Mouse (Mus musculus): ENCODE data around the gene Gm45808. TPM values are rescaled to one million over a fixed set of nuclear protein-coding genes. Genes with fewer than 3 reads are reported as not detected.
A peak's percentile ranks its signal among the peaks of the same experiment; 100 is the strongest.
"Not testable (repeated sequence)": the region's sequence is repeated elsewhere in the genome, so short reads cannot be mapped to it uniquely, and the experiment has no call there.

Gm45808 gene
- total and polyA plus RNA-seq, 2 experiments from 2014 or later: 1.6 TPM; not detected in 1

GRCm38 (mm10) chr7:45481374-45481927, 5.2 kb downstream of the Gm45808 start, which contains the start of gene Tulp2:
Gene Tulp2 (plus strand): TSS chr7:45481877.
- TF ChIP-seq CTCF (IDR thresholded peaks at IDR 0.05): no peak
- DNase-seq (ENCODE audit: low spot score): peak; percentile 73
- Histone ChIP-seq H3K4me1 (ENCODE audit: insufficient read depth, low read length) (no peaks in the 10 kb centered on the region), H3K27me3 (ENCODE audit: insufficient read depth, low read length) (no peaks in the 10 kb centered on the region), H3K4me2 (ENCODE audit: low read depth, low read length, poor library complexity, severe bottlenecking) (no peak within 1 kb of the TSS), H3K4me3 (ENCODE audit: low read depth, low read length) (no peak within 1 kb of the TSS), H3K27ac (ENCODE audit: low read depth, low read length) (no peak within 1 kb of the TSS), H3K9me3 (ENCODE audit: low read length) (no peaks in the 10 kb centered on the region), H3K9ac (replicated peaks; ENCODE audit: low read length, poor library complexity, severe bottlenecking) (no peak within 1 kb of the TSS), H3K36me3 (ENCODE audit: insufficient read depth, low read length) (no peaks in the 10 kb centered on the region)
- ATAC-seq (ENCODE audit: low FRiP score): peak; percentile 49; the same call in 1 of the 2 replicates
- WGBS: 51% methylated on average over 15 of the region's 15 CpGs

- not testable (repeated sequence) for DNase-seq (ENCODE audit: low spot score); H3K4me1 ChIP-seq (ENCODE audit: insufficient read depth, low read length); ATAC-seq (ENCODE audit: low FRiP score); H3K9ac ChIP-seq (replicated peaks; ENCODE audit: low read length, poor library complexity, severe bottlenecking); H3K4me2 ChIP-seq (ENCODE audit: low read depth, low read length, poor library complexity, severe bottlenecking); H3K4me3 ChIP-seq (ENCODE audit: low read depth, low read length); H3K27ac ChIP-seq (ENCODE audit: low read depth, low read length); H3K27me3 ChIP-seq (ENCODE audit: insufficient read depth, low read length); H3K9me3 ChIP-seq (ENCODE audit: low read length); H3K36me3 ChIP-seq (ENCODE audit: insufficient read depth, low read length)
- WGBS: 86% methylated on average over 3 of the region's 4 CpGs
These were observed 6.3 kb downstream of the Gm45808 start for GRCm38 (mm10) chr7:45480310-45480709.

GRCm38 (mm10) chr7:45478774-45479173, 7.8 kb downstream of the Gm45808 start:
- WGBS: 93% methylated on average over 7 of the region's 7 CpGs
- DNase-seq (ENCODE audit: low spot score): no peak
- ATAC-seq (ENCODE audit: low FRiP score): no peak
- Histone ChIP-seq H3K27me3 (ENCODE audit: insufficient read depth, low read length) (no peaks in the 10 kb centered on the region), H3K27ac (ENCODE audit: low read depth, low read length) (no peak overlapping the region), H3K4me2 (ENCODE audit: low read depth, low read length, poor library complexity, severe bottlenecking) (no peak overlapping the region), H3K36me3 (ENCODE audit: insufficient read depth, low read length) (no peaks in the 10 kb centered on the region), H3K4me3 (ENCODE audit: low read depth, low read length) (no peak overlapping the region), H3K9ac (replicated peaks; ENCODE audit: low read length, poor library complexity, severe bottlenecking) (no peak overlapping the region), H3K4me1 (ENCODE audit: insufficient read depth, low read length) (no peaks in the 10 kb centered on the region), H3K9me3 (ENCODE audit: low read length) (no peaks in the 10 kb centered on the region)
- TF ChIP-seq CTCF (IDR thresholded peaks at IDR 0.05): no peak

- H3K4me3 ChIP-seq (ENCODE audit: low read depth, low read length): no peak overlapping the region
- TF ChIP-seq CTCF (IDR thresholded peaks at IDR 0.05): peak; percentile 89
- H3K9me3 ChIP-seq (ENCODE audit: low read length): no peaks in the 10 kb centered on the region
- DNase-seq (ENCODE audit: low spot score) (peak; percentile 72), ATAC-seq (ENCODE audit: low FRiP score) (no peak)
- no peak overlapping the region for H3K27ac ChIP-seq (ENCODE audit: low read depth, low read length)
- H3K4me2 ChIP-seq (ENCODE audit: low read depth, low read length, poor library complexity, severe bottlenecking): no peak overlapping the region
- no peak overlapping the region for H3K9ac ChIP-seq (replicated peaks; ENCODE audit: low read length, poor library complexity, severe bottlenecking)
- no peaks in the 10 kb centered on the region for H3K4me1 ChIP-seq (ENCODE audit: insufficient read depth, low read length)
- 5% methylated on average over 3 of the region's 3 CpGs for WGBS
- no peaks in the 10 kb centered on the region for H3K36me3 ChIP-seq (ENCODE audit: insufficient read depth, low read length)
- H3K27me3 ChIP-seq (ENCODE audit: insufficient read depth, low read length): no peaks in the 10 kb centered on the region
These were observed 9.6 kb downstream of the Gm45808 start for GRCm38 (mm10) chr7:45477003-45477402.

GRCm38 (mm10) chr7:45476453-45476852, 10.2 kb downstream of the Gm45808 start:
- DNase-seq (ENCODE audit: low spot score) (no peak), ATAC-seq (ENCODE audit: low FRiP score) (no peak)
- Histone ChIP-seq H3K4me1 (ENCODE audit: insufficient read depth, low read length) (no peaks in the 10 kb centered on the region), H3K27me3 (ENCODE audit: insufficient read depth, low read length) (no peaks in the 10 kb centered on the region), H3K4me3 (ENCODE audit: low read depth, low read length) (no peak overlapping the region), H3K4me2 (ENCODE audit: low read depth, low read length, poor library complexity, severe bottlenecking) (no peak overlapping the region), H3K36me3 (ENCODE audit: insufficient read depth, low read length) (no peaks in the 10 kb centered on the region), H3K9ac (replicated peaks; ENCODE audit: low read length, poor library complexity, severe bottlenecking) (no peak overlapping the region), H3K27ac (ENCODE audit: low read depth, low read length) (no peak overlapping the region), H3K9me3 (ENCODE audit: low read length) (no peaks in the 10 kb centered on the region)
- 43% methylated on average over 1 of the region's 1 CpGs for WGBS
- TF ChIP-seq CTCF (IDR thresholded peaks at IDR 0.05): no peak

GRCm38 (mm10) chr7:45475291-45475969, 11.2 kb downstream of the Gm45808 start:
- H3K4me3 ChIP-seq (ENCODE audit: low read depth, low read length): no peak overlapping the region
- no peak overlapping the region for H3K27ac ChIP-seq (ENCODE audit: low read depth, low read length)
- H3K27me3 ChIP-seq (ENCODE audit: insufficient read depth, low read length): no peaks in the 10 kb centered on the region
- H3K4me2 ChIP-seq (ENCODE audit: low read depth, low read length, poor library complexity, severe bottlenecking): no peak overlapping the region
- TF ChIP-seq CTCF (IDR thresholded peaks at IDR 0.05): no peak
- no peaks in the 10 kb centered on the region for H3K9me3 ChIP-seq (ENCODE audit: low read length)
- ATAC-seq (ENCODE audit: low FRiP score) (no peak), DNase-seq (ENCODE audit: low spot score) (peak; percentile 21)
- no peak overlapping the region; the same call in 1 of the 2 replicates for H3K9ac ChIP-seq (replicated peaks; ENCODE audit: low read length, poor library complexity, severe bottlenecking)
- WGBS: 72% methylated on average over 16 of the region's 16 CpGs
- no peaks in the 10 kb centered on the region for H3K36me3 ChIP-seq (ENCODE audit: insufficient read depth, low read length)
- no peaks in the 10 kb centered on the region for H3K4me1 ChIP-seq (ENCODE audit: insufficient read depth, low read length)

All from midbrain, postnatal 0 days (tissue).